Mouse (Mus musculus) intestine, postnatal 0 days (tissue): Measurements from ENCODE around the gene Hist1h2bl. TPM values are rescaled to one million over a fixed set of nuclear protein-coding genes. Genes with fewer than 3 reads are reported as not detected.

Experiments used
- ATAC-seq: fragments of 200-750 bp; cut with Nextera tagmentation; 2 replicates; pipeline ENCODE4 v1.8.0; 2017; ENCODE audit warnings: mild to moderate bottlenecking, moderate TSS enrichment, moderate library complexity
- H3K27ac ChIP-seq: fragments of 300-500 bp; sonication (generic); 2 replicates; pipeline ENCODE4 v1.5.1; 2014; ENCODE audit warnings: mild to moderate bottlenecking, low read depth, low read length, moderate library complexity
- H3K27me3 ChIP-seq: fragments of 300-500 bp; sonication (generic); replicated peaks from 2 replicates; pipeline ENCODE4 v1.6.1; 2014; ENCODE audit warnings: low read length, mixed read lengths; ENCODE audit not compliant: control insufficient read depth, insufficient read depth
- H3K36me3 ChIP-seq: fragments of 300-500 bp; sonication (generic); 2 replicates; pipeline ENCODE4 v1.6.1; 2014; ENCODE audit warnings: mild to moderate bottlenecking, moderate library complexity; ENCODE audit not compliant: control insufficient read depth, insufficient read depth
- H3K4me1 ChIP-seq: fragments of 300-500 bp; sonication (generic); replicated peaks from 2 replicates; pipeline ENCODE4 v1.6.1; 2014; ENCODE audit warnings: antibody characterized with exemption, low read length, mixed read lengths; ENCODE audit not compliant: control insufficient read depth, insufficient read depth
- H3K4me2 ChIP-seq: fragments of 300-500 bp; sonication (generic); replicated peaks from 2 replicates; pipeline ENCODE4 v1.6.1; 2014; ENCODE audit warnings: low read depth, mild to moderate bottlenecking, moderate library complexity
- H3K4me3 ChIP-seq: fragments of 300-500 bp; sonication (generic); 2 replicates; pipeline ENCODE4 v1.5.1; 2014; ENCODE audit warnings: low read depth, low read length
- H3K9ac ChIP-seq: fragments of 300-500 bp; sonication (generic); 2 replicates; pipeline ENCODE4 v1.6.1; 2014; ENCODE audit warnings: mild to moderate bottlenecking, low read depth, low read length
- H3K9me3 ChIP-seq: fragments of 300-500 bp; sonication (generic); 2 replicates; pipeline ENCODE4 v1.6.1; 2016; ENCODE audit warnings: mixed run types; ENCODE audit not compliant: control insufficient read depth
- CTCF ChIP-seq: sonication (generic); IDR thresholded peaks from 2 replicates; pipeline ENCODE4 v1.5.1; 2016; ENCODE audit warnings: low read depth, mild to moderate bottlenecking, control low read depth, antibody characterized with exemption, moderate library complexity
- WGBS: fragments of 180-500 bp; shearing (Covaris S2); extraction: QIAGEN DNeasy Blood & Tissue Kit; methylation state at CpG from one replicate; pipeline ENCODE4 v1.1.7; 2014; 5-methylcytosine and 5-hydroxymethylcytosine counted together
- polyA plus RNA-seq: library from polyadenylated mRNA; unstranded; fragments of >200 nt; fragmentation: Nextera tagmentation; extraction: Ambion mirVana; gene quantifications from 2 replicates; pipeline ENCODE4 v1.2.1, GENCODE M21; 2015

Gene Hist1h2bl
- polyA plus RNA-seq, 1 experiment from 2014 or later = not detected

DNA sequence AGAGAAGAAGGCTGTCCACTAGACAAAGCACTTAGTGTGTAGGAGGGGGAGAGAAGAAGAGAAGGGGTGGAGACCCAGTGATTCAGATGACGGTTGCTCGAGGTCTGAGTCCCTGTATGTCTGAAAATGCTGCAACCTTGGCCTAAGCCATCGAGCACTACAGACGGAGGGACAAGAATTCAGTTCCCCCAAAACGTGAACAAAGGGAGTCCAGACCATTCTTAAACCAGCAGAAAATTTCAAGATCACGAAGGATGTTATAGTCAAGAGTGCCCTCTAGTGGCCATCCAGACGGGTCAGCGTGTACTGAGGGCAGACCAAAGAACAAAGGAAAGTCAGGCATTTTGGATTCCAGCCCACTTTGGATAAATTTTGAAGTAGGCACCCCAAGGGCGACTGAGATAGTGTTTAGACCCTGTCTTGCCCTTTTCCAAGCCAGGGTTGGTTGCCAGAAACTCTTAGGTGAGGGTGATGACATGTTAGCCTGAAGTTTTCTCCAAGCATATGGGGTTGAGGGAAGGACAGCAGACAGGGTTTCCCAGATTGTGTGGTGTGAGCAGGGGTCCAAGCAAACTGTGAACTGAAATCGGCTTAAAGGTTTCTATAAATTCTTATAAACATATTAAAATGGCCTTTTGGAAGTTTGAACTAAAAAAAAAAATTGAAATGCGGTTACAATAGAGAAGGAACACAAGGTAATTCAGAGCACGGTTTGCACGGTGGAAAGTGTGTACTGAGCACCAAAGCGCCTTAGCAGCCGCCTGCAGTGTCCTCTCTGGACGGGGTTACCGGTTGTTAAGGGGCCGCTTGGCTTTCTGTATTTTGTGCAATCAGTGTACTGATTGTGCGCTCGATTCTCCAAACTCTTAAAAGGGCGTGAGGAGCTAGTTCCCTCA is 18.3 kb upstream of the Hist1h2bl start:
- Histone ChIP-seq H3K27ac (peak overlapping the region; percentile 68), H3K4me2 (peak overlapping the region; percentile 71), H3K4me1 (no peaks in the 10 kb centered on the region), H3K9ac (peak overlapping the region; percentile 42; the same call in 1 of the 2 replicates), H3K27me3 (no peaks in the 10 kb centered on the region), H3K36me3 (no peaks in the 10 kb centered on the region), H3K9me3 (no peaks in the 10 kb centered on the region), H3K4me3 (peak overlapping the region; percentile 32)
- ATAC-seq = peak; percentile 70
- peak; percentile 92 for TF ChIP-seq CTCF
- WGBS = 2% methylated on average over 21 of the region's 21 CpGs

DNA sequence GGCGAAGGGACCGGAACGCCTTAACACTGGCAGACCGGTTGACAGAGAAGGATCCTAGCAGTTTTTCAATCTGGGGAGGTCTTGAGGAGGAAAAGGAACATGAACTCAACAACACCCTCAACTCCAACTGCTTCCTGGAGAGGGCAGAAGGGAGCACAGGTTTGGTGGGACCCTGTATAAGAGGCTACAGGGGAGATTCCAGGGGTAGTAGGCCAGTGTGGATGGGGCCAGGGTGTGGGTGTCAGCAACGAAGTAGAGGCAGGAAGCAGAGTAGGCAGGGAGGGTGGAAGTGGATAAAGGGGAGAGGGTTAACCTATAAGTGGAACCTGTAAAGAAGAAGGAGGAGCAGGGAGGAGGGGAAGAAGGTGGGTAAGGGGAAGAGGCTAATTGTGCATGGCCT is 17.5 kb upstream of the Hist1h2bl start:
- WGBS = 81% methylated on average over 5 of the region's 5 CpGs
- no peak overlapping the region for H3K27ac ChIP-seq
- no peak overlapping the region for H3K4me2 ChIP-seq
- no peaks in the 10 kb centered on the region for H3K36me3 ChIP-seq
- TF ChIP-seq CTCF = peak; percentile 37
- no peak overlapping the region for H3K9ac ChIP-seq
- no peaks in the 10 kb centered on the region for H3K27me3 ChIP-seq
- H3K4me3 ChIP-seq = no peak overlapping the region
- no peak for ATAC-seq
- H3K9me3 ChIP-seq = no peaks in the 10 kb centered on the region
- no peaks in the 10 kb centered on the region for H3K4me1 ChIP-seq

DNA sequence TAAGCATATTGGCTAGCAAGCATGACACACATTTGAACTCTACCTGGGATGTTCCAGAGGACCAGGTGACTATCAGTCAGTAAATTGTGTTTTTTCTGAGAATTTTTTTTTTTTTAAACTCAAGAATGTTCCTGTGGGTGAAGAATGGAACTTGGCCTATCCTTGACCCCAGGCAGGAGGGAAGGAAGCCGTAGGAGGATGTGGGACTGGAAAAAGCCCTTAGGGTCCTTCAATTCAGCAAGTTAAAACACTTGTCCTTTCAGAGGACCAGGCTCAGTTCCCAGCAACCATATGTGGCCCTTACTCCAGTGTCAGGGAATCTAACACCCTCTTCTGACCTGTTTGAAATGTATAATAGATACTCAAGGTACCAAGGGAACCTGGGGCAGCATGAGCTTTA is 13.6 kb upstream of the Hist1h2bl start:
- H3K36me3 ChIP-seq = no peaks in the 10 kb centered on the region
- no peak for TF ChIP-seq CTCF
- no peak for ATAC-seq
- 67% methylated on average over 1 of the region's 1 CpGs for WGBS
- no peak overlapping the region for H3K9ac ChIP-seq
- H3K4me3 ChIP-seq = no peak overlapping the region
- H3K27ac ChIP-seq = no peak overlapping the region
- H3K4me2 ChIP-seq = no peak overlapping the region
- no peaks in the 10 kb centered on the region for H3K4me1 ChIP-seq
- H3K27me3 ChIP-seq = no peaks in the 10 kb centered on the region
- no peaks in the 10 kb centered on the region for H3K9me3 ChIP-seq

DNA sequence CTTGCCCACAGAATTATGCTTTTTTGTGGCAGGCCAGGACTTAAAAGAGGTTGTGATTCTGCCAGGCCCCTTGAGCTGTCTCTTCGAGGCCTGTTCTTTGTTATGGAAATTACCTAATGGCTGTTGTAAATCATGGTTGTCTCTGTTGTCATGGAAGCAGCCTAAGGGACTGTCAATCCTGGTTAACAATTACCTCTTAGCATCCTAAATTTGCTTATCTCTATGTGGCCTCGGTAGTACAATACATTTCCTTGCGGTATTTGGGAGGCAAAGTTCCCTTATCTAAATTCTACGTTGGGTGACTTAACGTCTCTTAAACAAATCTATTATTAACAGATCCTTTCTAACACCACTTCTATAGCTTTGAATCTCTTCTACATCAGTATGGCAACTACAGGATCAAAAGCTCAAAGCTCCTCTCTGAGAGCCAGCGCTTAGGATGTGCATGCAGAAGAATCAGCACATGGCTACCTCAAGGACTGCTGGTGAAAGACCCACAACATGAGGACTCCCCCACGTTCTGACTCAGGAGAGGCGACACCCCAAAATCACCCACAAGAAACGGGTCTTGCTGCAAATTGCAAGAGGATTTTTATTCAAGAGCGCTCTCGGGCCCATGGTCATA is 12.1 kb upstream of the Hist1h2bl start:
- Histone ChIP-seq H3K9ac (no peak overlapping the region), H3K27ac (no peak overlapping the region), H3K4me3 (no peak overlapping the region), H3K36me3 (no peaks in the 10 kb centered on the region), H3K4me2 (no peak overlapping the region), H3K4me1 (no peaks in the 10 kb centered on the region), H3K27me3 (no peaks in the 10 kb centered on the region), H3K9me3 (no peaks in the 10 kb centered on the region)
- 40% methylated on average over 11 of the region's 11 CpGs for WGBS
- no peak for TF ChIP-seq CTCF
- peak; percentile 31; the same call in 1 of the 2 replicates for ATAC-seq

DNA sequence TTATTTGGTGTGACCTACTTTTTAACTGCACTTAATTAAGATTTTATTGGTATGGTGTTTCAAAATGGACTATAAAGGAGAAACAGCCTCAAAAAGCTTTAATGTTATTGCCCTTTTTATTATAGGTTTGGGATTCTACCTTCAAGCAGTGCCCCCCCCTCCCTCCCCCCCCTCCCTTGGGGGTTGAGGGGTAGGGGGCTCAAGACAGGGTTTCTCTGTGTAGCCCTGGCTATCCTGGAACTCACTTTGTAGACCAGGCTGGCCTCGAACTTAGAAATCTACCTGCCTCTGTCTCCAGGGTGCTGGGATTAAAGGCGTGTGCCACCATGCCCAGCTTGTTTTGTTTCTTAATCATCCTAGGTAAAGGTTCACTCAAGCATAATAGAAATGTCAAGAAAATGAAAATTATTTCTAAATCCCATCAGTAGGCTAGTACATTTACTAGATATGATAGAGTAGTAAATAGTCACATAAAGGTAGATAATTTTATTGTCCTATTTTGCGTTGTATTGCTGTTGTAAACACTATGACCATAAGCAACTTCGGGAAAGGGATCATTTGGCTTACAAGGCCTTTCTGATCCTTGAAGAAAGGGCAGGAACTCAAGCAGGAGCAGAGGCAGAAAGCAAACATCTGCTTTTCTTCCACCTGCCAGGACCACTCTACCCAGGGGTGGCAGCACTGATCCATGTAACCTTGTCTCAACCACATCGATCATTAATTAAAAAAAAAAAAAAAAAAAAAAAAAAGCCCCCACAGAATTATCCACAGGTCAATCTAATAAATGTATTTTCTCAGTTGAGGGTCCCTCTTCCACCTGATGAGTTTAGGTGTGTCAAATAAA is 7.3 kb upstream of the Hist1h2bl start:
- WGBS = 37% methylated on average over 5 of the region's 5 CpGs
- ATAC-seq = no peak
- H3K4me1 ChIP-seq = 0 out of 2 replicates have a peak, but pooled peaks cover 3% of the 10 kb centered on the region
- TF ChIP-seq CTCF = 0 out of 2 replicates have a peak, but pooled peaks have one; percentile 14
- H3K4me3 ChIP-seq = no peak overlapping the region
- H3K27me3 ChIP-seq = no peaks in the 10 kb centered on the region
- no peak overlapping the region for H3K9ac ChIP-seq
- H3K36me3 ChIP-seq = no peaks in the 10 kb centered on the region
- no peaks in the 10 kb centered on the region for H3K9me3 ChIP-seq
- H3K4me2 ChIP-seq = no peak overlapping the region
- H3K27ac ChIP-seq = no peak overlapping the region
